Mouse (Mus musculus) liver, adult 2 months (tissue): ENCODE measurements at regions not wholly inside any gene's neighbourhood (a gene's known extent, or its start where the extent isn't known, plus 50 kb on each side); places are given as distances from the start of the nearest gene placed in this dataset.

Experiments used
- DNase-seq: peaks from one replicate; pipeline ENCODE4 v3.0.0-alpha.2; 2011; ENCODE audit warnings: low read depth, low spot score; ENCODE audit errors: extremely low read depth
- H3K27ac ChIP-seq: fragments of 200-500 bp; replicated peaks from 2 replicates; pipeline ENCODE4 v1.5.1; 2012; ENCODE audit warnings: low read depth, mild to moderate bottlenecking, control low read depth, inconsistent platforms, low read length; ENCODE audit not compliant: insufficient read depth
- H3K27me3 ChIP-seq: fragments of 200-500 bp; 2 replicates; pipeline ENCODE4 v1.6.1; 2012; ENCODE audit warnings: mild to moderate bottlenecking, moderate library complexity, low read length, inconsistent platforms; ENCODE audit not compliant: control insufficient read depth, insufficient read depth
- H3K36me3 ChIP-seq: fragments of 200-500 bp; 2 replicates; pipeline ENCODE4 v1.6.1; 2012; ENCODE audit warnings: low read length, inconsistent platforms; ENCODE audit not compliant: control insufficient read depth, insufficient read depth
- H3K4me1 ChIP-seq: fragments of 200-500 bp; 2 replicates; pipeline ENCODE4 v1.6.1; 2011; ENCODE audit warnings: low read length; ENCODE audit not compliant: control insufficient read depth, insufficient read depth
- H3K4me3 ChIP-seq: fragments of 200-500 bp; 2 replicates; pipeline ENCODE4 v1.5.1; 2011; ENCODE audit warnings: low read depth, mild to moderate bottlenecking, control low read depth, low read length, moderate library complexity; ENCODE audit not compliant: insufficient read depth
- H3K79me2 ChIP-seq: fragments of 200-500 bp; 2 replicates; pipeline ENCODE4 v1.6.1; 2012; ENCODE audit warnings: inconsistent platforms, mild to moderate bottlenecking, low read length, moderate library complexity; ENCODE audit not compliant: control insufficient read depth, insufficient read depth
- H3K9ac ChIP-seq: fragments of 200-500 bp; 2 replicates; pipeline ENCODE4 v1.6.1; 2012; ENCODE audit warnings: low read depth, mild to moderate bottlenecking, control low read depth, inconsistent platforms, low read length
- CTCF ChIP-seq: fragments of 200-500 bp; IDR thresholded peaks from 2 replicates; pipeline ENCODE4 v1.5.1; 2011; ENCODE audit warnings: low read depth, low read length, control low read depth
- POLR2A ChIP-seq: fragments of 200-500 bp; IDR thresholded peaks from 2 replicates; pipeline ENCODE4 v1.6.1; 2011; ENCODE audit warnings: low read length, control low read depth; ENCODE audit not compliant: insufficient read depth; ENCODE audit errors: extremely low read depth
- WGBS: fragments of 180-500 bp; shearing (Covaris S2); methylation state at CpG from one replicate; pipeline ENCODE4 v1.1.7; 2018; 5-methylcytosine and 5-hydroxymethylcytosine counted together

GRCm38 (mm10) chr13:31207709-31208108, 233.7 kb downstream of the Gm5447 start:
- 56% methylated on average over 5 of the region's 5 CpGs for WGBS
- Histone ChIP-seq H3K4me3 (no peak overlapping the region), H3K4me1 (peaks cover 2% of the 10 kb centered on the region; the same call in 1 of the 2 replicates), H3K36me3 (no peaks in the 10 kb centered on the region), H3K27ac (no peak overlapping the region), H3K79me2 (no peaks in the 10 kb centered on the region), H3K27me3 (no peaks in the 10 kb centered on the region), H3K9ac (no peak overlapping the region)
- DNase-seq, result peak; percentile 41
- TF ChIP-seq POLR2A, result no peak
- TF ChIP-seq CTCF, result peak; percentile 63

GRCm38 (mm10) chr13:31223016-31223415, 249.0 kb downstream of the Gm5447 start:
- 18% methylated on average over 2 of the region's 2 CpGs for WGBS
- TF ChIP-seq POLR2A (no peak), CTCF (no peak)
- H3K27me3 ChIP-seq, result no peaks in the 10 kb centered on the region
- H3K36me3 ChIP-seq, result no peaks in the 10 kb centered on the region
- no peaks in the 10 kb centered on the region for H3K4me1 ChIP-seq
- H3K27ac ChIP-seq, result no peak overlapping the region
- H3K79me2 ChIP-seq, result no peaks in the 10 kb centered on the region
- no peak overlapping the region for H3K4me3 ChIP-seq
- peak; percentile 85 for DNase-seq
- no peak overlapping the region for H3K9ac ChIP-seq

GRCm38 (mm10) chr13:31240546-31240945, 266.5 kb downstream of the Gm5447 start:
- no peaks in the 10 kb centered on the region for H3K4me1 ChIP-seq
- no peak overlapping the region for H3K4me3 ChIP-seq
- no peaks in the 10 kb centered on the region for H3K36me3 ChIP-seq
- no peak for DNase-seq
- H3K27ac ChIP-seq, result no peak overlapping the region
- 97% methylated on average over 6 of the region's 6 CpGs for WGBS
- no peaks in the 10 kb centered on the region for H3K79me2 ChIP-seq
- TF ChIP-seq CTCF, result no peak
- no peak overlapping the region for H3K9ac ChIP-seq
- H3K27me3 ChIP-seq, result no peaks in the 10 kb centered on the region

- Histone ChIP-seq H3K4me1 (no peaks in the 10 kb centered on the region), H3K9ac (no peak overlapping the region), H3K36me3 (no peaks in the 10 kb centered on the region), H3K27ac (no peak overlapping the region), H3K27me3 (no peaks in the 10 kb centered on the region), H3K79me2 (no peaks in the 10 kb centered on the region), H3K4me3 (no peak overlapping the region)
- TF ChIP-seq POLR2A, result no peak
- no peak for TF ChIP-seq CTCF
- no peak for DNase-seq
- 95% methylated on average over 3 of the region's 3 CpGs for WGBS
Observed at GRCm38 (mm10) chr13:31248996-31249395, 275.0 kb downstream of the Gm5447 start.

GRCm38 (mm10) chr13:31249525-31249924, 275.5 kb downstream of the Gm5447 start:
- 76% methylated on average over 5 of the region's 5 CpGs for WGBS
- Histone ChIP-seq H3K27ac (no peak overlapping the region), H3K36me3 (no peaks in the 10 kb centered on the region), H3K4me3 (no peak overlapping the region), H3K9ac (no peak overlapping the region), H3K4me1 (no peaks in the 10 kb centered on the region), H3K79me2 (no peaks in the 10 kb centered on the region), H3K27me3 (no peaks in the 10 kb centered on the region)
- DNase-seq, result no peak
- no peak for TF ChIP-seq CTCF
- TF ChIP-seq POLR2A, result no peak

- no peak overlapping the region for H3K9ac ChIP-seq
- WGBS, result 79% methylated on average over 4 of the region's 4 CpGs
Observed at GRCm38 (mm10) chr13:31254016-31254415, 280.0 kb downstream of the Gm5447 start.

More at GRCm38 (mm10) chr13:31254016-31254415, 280.0 kb downstream of the Gm5447 start:
- Histone ChIP-seq H3K36me3 (no peaks in the 10 kb centered on the region), H3K4me3 (no peak overlapping the region), H3K27me3 (no peaks in the 10 kb centered on the region), H3K27ac (no peak overlapping the region), H3K4me1 (no peaks in the 10 kb centered on the region), H3K79me2 (no peaks in the 10 kb centered on the region)
- TF ChIP-seq CTCF, result no peak
- TF ChIP-seq POLR2A, result no peak
- no peak for DNase-seq
